Mouse (Mus musculus): ENCODE results near the gene 1110065P20Rik. TPM values are rescaled to one million over a fixed set of nuclear protein-coding genes. Genes with fewer than 3 reads are reported as not detected.
A peak's percentile ranks its signal among the peaks of the same experiment; 100 is the strongest.

Gene 1110065P20Rik
- total RNA-seq (2014; fragmentation: Nextera tagmentation): 11.8 and 14.4 TPM in 2 replicates
- total RNA-seq (2017): 1.5 and 4.2 TPM in 2 replicates

DNA sequence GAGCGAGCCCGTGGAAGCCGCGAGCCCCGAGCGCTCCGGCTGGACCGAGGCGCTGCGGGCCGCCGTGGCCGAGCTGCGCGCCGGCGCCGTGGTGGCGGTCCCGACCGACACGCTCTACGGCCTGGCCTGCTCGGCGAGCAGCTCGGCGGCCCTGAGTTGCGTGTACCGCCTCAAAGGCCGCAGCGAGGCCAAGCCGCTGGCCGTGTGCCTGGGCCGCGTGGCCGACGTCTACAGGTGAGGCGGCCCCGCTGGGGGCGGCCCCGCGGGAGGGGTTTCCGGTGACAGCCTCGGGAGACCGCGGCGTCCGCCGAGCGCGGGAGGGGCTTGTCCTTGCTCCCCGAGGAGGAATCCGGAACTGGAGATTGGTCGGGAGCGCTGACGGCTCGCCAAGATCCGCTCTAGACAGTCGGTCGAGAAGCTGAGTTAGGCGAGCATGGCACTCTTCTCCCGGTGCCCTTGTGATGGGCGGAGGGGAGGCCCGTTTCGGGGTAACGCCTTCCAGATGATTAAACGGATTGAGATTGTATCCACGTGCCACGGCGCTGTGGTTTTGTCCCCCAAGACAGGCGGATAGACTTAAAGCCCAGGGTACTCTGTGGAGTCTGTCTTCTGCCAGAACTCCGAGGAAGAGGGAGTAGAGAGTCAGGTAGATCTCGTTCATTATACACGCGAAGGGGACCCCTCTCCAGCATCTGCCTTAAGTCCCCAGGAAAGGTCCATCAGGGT, at the start of gene 1110065P20Rik:
Gene 1110065P20Rik, minus strand, starts transcription at position 264 of the 726 bp plus-strand sequence.
- ATAC-seq (replicated peaks; ENCODE audit: low FRiP score, low TSS enrichment, poor library complexity, severe bottlenecking): peak; percentile 45

DNA sequence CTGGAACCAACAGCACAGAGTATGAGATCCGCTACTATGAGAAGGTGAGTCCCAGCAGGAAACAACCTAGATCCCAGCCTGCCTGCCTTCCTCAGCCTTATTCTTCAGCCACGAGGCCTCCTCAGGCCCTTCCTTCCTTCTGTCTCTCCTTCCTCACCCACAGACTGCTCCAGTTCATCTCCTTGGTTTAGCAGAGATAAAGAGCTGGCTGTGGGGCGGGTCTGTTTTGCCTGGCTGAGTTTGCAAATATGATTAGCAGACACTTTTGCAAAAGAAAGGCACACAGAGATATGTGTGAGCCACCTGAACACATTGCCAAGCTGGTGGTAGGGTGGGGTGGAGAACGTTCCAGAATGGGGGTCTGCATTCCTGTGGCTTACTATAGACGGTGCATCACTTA, 48.9 kb upstream of the 1110065P20Rik start:
- ATAC-seq (replicated peaks; ENCODE audit: low FRiP score, low TSS enrichment, poor library complexity, severe bottlenecking): peak; percentile 79

DNA sequence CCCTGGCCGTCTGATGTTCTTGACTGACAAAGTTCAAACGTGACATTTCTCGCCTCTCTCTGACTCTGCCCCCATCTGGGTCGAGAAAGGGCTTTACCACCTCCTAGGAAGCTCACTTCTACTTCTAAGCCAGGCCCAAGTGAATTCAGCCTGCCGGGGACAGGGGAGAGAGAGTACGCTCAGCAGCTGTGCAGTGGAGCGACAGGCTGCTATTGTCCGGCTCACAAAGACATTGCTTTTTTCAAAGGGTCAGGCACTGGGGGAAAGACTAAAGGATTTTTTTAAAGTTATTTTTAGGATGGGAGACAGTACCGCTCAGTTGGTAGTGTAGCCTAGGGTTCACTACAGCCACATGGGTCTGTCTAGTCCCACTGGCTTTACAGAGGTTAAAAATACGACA, 47.4 kb upstream of the 1110065P20Rik start:
- no peak for ATAC-seq (replicated peaks; ENCODE audit: low FRiP score, low TSS enrichment, poor library complexity, severe bottlenecking)

DNA sequence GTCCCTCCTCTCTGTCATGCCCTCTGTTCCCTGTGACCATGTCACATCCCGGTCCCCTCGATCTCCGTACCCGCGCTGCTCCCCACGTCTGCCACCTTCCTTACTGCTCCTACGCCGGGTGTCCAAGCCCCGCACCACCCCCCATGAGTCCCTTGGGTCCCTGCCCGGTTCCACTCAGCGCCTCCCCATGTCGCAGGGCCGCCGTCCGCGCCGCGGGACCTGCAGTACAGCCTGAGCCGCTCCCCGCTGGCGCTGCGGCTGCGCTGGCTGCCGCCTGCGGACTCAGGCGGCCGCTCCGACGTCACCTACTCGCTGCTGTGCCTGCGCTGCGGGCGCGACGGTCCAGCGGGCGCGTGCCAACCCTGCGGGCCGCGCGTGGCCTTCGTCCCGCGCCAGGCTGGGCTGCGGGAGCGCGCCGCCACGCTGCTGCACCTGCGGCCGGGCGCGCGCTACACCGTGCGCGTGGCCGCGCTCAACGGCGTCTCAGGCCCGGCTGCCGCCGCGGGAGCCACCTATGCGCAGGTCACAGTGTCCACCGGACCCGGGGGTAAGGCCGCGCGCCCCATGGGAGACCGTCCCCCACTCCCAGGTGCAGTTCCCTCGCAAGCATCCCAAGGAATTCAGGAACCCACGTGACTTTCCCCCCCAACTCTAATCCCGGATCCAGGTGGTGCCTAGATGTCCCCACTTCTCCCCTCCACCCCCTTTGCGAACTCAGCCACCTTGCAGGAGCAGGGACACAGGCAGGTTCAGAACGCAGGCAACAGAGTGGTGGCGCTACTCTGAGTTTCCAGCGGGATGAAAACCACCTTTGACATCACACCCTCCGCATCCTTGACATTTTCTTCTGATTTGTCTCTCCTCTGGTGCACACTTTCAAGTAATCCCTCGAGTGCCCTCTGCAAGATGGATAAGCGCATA, 43.8 kb upstream of the 1110065P20Rik start:
- no peak for ATAC-seq (replicated peaks; ENCODE audit: low FRiP score, low TSS enrichment, poor library complexity, severe bottlenecking)

DNA sequence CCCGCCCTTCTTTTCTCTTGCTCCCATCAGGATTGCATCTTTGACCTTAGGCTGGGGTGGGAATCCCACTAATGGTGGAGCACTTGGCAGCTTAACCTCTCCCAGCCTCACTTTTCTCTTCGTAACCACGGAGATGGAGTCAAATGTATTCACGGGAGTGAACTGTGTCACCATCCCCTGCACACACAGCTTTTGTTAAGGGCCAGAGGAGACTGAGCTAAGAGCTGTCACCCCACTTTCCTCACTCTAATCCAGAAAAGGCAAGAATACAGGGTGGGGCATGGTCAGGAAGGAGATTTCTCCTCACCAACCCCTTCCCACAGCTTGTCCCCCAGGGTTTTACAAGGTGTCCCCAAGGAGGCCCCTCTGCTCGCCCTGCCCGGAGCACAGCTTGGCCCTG, 42.8 kb upstream of the 1110065P20Rik start:
- ATAC-seq (replicated peaks; ENCODE audit: low FRiP score, low TSS enrichment, poor library complexity, severe bottlenecking): no peak

DNA sequence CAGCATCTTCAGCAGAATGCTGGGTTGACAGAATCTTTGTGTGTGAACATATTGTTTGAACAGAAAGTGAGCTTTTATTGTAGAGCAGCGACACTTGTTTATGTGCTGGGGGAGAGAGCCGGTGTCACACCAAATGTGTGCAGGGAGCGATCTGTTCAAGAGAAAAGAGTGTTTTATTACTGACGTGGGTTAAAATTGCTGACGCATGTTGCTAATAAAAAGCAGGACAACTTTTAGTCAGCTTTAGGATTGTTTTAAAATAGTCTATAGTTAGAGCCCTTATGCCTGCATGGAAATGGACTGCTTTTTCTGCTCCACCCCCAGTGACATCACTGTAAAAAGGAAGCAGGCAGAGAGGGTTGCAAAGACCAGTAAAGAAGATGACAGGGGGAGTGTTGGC, 39.8 kb upstream of the 1110065P20Rik start:
- no peak for ATAC-seq (replicated peaks; ENCODE audit: low FRiP score, low TSS enrichment, poor library complexity, severe bottlenecking)

DNA sequence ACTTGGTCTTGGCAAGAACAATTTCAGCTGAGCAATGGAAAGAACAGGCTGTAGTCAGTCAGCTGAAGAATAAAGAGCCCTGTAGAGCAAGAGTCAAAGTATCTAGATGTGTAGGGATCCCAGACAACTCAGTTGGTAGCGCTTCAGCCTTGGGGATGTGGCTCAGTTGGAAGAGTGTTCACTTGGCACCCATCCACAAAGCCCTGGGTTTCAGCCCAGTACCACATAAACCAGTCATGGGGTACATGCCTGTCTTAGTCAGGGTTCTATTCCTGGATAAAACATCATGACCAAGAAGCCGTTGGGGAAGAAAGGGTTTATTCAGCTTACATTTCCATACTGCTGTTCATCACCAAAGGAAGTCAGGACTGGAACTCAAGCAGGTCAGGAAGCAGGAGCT, 38.9 kb upstream of the 1110065P20Rik start:
- no peak for ATAC-seq (replicated peaks; ENCODE audit: low FRiP score, low TSS enrichment, poor library complexity, severe bottlenecking)

DNA sequence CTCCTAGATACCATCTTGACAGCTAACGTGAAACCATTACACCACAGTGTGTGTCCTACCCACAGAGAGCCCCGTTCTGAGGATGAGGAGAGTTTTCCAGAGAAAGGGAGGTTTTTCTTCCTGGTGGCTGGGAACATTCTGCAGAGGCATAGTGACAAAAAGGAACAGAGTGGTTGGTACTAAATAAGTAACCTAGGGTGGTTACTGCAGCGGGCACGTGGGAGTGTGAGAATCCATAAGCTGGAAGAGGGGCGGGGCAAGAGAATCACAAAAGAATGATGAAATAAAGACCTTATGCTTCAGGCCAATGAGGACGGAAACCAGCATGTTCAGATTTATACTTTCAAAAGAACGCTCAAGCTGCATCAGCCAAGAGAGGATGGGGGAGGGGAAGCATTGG, 37.7 kb upstream of the 1110065P20Rik start:
- no peak for ATAC-seq (replicated peaks; ENCODE audit: low FRiP score, low TSS enrichment, poor library complexity, severe bottlenecking)

DNA sequence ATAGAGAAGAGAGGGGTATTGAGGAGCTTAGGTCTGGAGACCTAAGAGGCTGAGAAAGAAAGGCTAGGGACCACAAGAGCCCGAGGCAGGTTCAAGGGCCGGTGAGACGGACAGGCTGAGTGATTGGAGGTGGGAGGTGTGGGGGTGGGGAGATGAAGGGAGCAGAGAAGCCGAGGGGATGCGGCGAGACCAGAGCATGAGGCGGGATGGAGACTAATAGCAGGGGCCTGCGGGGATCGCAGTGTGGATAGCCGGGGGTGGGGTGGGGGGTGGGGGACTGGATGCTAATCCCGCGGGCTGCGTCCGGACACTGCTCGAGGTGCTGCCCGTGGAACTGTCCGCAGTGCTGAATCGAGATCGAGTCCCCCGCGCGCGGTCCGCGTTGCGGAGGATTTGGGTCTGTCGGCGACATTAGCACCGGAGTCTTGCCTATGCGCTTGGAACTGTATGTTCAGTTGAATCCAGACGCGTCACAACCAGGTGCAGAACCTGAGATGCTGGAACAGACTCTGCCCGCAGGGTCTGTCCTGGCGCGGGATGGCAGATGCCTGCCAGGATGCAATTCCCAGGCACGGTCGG, 31.2 kb upstream of the 1110065P20Rik start:
- peak; percentile 60 for ATAC-seq (replicated peaks; ENCODE audit: low FRiP score, low TSS enrichment, poor library complexity, severe bottlenecking)

DNA sequence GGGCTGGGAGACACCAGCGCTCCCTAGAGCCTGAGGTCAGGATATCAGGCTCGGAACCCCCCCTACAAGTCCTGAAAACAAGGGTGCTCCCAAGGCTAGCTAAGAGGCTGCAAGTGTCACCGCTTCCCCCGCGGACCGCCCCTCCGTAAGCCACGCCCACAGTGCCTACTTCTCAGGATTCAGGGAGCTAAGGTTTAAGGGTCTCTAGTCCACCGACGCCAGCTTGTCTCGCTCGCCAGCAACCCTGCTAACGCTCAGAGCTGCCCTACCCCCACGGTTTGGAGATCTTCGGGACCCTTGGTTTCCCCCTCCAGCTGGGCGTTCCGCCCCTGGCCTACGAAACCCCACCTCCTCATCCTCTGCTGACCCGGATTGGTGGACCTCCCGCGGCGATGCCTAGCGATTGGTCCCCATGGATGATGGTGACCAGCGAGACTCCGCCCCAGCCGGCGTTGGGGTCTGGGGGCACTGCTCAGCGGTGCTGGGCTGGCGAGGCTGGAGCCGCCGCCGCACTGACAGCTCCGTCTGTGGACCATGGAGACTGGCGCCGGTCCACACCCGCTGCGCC, 30.4 kb upstream of the 1110065P20Rik start:
- ATAC-seq (replicated peaks; ENCODE audit: low FRiP score, low TSS enrichment, poor library complexity, severe bottlenecking): no peak

DNA sequence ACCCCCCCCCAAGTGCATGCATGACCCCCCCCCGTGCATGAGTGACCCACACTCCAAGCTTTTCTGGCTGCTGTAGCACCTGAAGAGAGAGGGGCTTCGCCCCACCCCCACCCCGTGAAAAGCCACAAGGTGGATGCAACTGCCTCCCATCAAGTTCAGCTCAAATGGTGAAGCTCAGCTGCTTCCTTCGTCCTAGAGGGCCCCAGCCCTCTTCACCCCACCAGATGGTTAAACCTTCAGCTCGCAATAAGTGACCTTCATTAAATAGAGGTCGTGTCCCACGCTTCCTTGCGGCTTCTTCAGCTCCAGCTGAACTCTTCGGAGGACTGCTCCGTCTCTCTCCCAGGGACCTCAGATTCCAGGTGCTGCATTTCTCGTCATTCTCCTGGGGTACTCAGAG, 29.6 kb upstream of the 1110065P20Rik start, which contains the start of gene Epha10:
Gene Epha10, plus strand, starts transcription at position 301 of the 400 bp plus-strand sequence.
- no peak for ATAC-seq (replicated peaks; ENCODE audit: low FRiP score, low TSS enrichment, poor library complexity, severe bottlenecking)

DNA sequence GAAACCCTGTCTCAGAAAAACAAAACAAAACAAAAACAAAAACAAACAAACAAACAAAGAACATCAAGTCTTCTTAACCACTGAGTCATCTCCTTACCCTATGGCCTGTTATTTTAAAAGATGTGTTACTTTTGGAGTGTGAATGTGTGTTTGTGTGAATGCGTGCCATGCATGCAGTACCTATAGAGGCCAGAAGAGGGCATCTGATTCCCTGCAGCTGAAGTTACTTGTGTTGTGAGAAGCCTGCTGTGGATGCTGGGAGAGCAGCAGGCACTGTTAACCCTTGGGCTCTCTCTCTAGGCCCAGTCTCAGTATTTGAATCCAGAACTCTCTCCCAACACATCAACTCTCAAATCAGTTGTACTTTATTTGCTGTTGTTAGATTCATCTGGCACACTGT, 21.7 kb upstream of the 1110065P20Rik start:
- ATAC-seq (replicated peaks; ENCODE audit: low FRiP score, low TSS enrichment, poor library complexity, severe bottlenecking): no peak

DNA sequence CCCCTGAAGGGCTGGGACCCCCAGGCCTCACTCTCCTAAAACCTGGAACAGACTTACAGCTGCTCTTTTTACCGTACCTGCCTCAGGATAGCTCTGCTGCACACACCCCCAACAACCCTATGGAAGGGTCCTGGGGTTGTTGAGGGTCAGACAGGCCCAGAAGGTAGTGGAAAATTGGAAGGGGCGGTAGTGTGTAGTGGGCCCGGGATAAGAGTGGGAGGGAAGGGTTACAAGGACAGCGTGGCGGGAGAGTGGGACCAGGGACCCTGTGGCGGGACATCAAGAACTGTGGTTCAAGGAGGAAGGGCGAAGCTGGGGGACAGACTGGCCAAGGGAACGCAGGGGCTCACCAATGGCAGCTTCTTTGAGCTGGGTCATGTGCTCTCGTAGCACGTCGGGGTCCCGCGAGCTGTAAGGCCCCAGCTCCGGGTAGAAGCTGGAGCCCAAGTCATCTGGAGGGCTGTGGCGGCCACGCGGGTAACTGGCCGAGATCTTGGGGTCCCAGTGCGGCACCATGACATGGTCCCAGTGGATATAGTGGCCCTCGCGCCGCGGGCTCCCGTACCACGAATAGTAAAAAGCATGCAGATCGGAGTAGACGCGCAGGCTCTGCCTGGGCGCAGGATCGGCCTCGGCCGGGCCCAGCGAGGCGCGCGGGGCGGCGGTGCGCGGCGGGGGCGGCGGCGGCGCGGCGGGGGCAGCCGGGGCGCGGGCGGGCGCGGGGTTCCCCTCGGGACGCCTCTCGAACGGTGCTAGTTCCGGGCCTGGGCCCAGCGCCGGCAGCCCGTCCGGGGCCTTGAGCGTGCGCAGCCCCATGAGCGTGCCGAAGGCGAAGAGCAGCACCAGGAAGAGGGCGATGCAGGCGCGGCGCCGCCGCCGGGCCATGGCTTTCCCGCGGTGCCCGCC, 10.5 kb upstream of the 1110065P20Rik start, which contains the start of gene Maneal:
Gene Maneal, minus strand, starts transcription at position 889 of the 906 bp plus-strand sequence.
- ATAC-seq (replicated peaks; ENCODE audit: low FRiP score, low TSS enrichment, poor library complexity, severe bottlenecking): no peak

DNA sequence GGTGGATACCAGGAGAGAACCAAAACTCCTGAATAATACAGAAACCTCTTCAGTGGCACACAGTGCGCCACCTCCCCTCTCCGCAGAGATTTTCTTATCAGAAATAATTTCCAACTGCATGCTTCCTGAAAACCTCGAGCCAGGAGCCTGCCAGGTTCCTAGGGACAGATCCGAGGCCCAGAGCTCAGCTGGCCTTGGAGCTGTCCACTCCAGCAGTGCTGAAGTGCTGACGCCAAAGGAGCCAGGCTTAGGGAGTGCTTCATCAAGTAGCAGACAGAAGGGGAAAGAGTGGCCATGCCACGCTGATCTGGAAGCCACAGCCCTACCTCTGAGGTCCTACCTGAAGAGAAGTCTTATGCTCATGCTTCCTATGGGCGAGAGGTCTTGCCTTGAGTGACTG, 9.4 kb upstream of the 1110065P20Rik start:
- peak; percentile 81 for ATAC-seq (replicated peaks; ENCODE audit: low FRiP score, low TSS enrichment, poor library complexity, severe bottlenecking)

DNA sequence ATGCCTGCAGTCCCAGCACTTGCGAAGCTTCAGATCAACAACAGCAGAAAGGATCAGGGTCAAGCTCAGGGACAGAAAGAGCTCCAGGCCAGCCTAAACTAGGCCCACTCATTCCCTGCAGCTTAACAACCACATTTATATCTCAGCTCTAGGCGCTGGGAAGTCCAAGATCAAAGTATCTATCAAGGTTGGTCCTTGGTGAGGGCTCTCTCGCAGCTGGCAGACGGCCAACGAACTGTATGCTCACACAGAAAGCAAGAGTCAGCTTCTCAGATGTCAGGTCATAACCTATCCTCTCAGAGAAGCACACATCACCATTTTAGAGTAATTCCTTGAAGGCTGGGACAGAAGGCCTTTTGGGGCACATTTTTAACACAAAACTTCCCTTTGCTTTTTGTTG, 7.4 kb upstream of the 1110065P20Rik start:
- no peak for ATAC-seq (replicated peaks; ENCODE audit: low FRiP score, low TSS enrichment, poor library complexity, severe bottlenecking)

DNA sequence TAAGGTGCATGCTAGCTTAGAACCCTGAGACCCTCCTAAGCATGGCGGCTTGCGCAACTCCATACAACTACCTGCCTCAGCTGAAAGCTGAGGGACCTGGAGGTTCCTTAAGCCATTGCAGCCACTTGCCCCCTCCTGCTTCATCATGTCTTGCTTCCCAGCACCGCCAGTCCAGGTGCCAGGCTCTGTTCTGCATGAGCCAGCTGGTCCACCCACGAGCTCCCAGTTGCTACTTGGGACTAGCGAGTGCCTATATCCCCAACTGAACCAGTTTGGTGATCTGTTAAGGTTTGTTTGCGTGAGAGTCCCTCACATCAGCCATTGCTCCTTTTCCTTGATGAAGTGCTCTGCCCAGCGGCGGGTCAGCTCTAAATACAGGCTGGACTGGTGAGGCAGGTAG, 5.3 kb upstream of the 1110065P20Rik start:
- ATAC-seq (replicated peaks; ENCODE audit: low FRiP score, low TSS enrichment, poor library complexity, severe bottlenecking): no peak

DNA sequence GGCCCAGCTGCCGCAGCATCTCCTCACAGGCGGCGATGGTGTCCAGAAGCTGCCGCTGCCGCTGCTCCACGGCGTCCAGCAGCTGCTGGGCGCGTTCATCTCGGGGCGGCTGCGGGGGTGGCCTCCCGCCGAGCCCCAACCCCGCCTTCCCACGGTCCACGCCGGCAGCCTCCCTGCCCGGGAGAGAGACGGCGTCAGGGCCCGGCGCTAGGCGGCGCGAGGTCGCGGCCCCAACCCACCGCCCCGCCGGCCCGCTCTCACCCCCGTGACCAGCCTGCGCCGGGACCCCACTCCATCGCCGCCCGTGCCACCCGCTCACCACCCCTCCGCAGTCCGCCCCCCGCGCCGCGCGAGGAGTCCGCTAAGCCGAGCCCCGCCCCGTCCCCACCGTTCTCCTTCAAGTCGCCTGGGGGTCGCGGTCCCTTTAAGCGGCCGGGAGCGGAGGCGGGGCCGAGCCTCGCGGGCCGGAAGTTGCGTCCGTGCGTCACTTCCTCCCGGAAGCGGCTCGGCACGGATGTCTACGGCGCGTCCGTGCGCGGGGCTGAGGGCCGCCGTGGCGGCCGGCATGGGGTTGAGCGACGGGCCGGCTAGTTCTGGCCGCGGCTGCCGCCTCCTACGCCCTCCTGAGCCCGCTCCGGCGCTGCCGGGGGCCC, 609 bp downstream of the 1110065P20Rik start, which contains the start of gene Yrdc:
Gene Yrdc, plus strand, starts transcription at position 419 of the 653 bp plus-strand sequence.
- peak; percentile 73 for ATAC-seq (replicated peaks; ENCODE audit: low FRiP score, low TSS enrichment, poor library complexity, severe bottlenecking)

DNA sequence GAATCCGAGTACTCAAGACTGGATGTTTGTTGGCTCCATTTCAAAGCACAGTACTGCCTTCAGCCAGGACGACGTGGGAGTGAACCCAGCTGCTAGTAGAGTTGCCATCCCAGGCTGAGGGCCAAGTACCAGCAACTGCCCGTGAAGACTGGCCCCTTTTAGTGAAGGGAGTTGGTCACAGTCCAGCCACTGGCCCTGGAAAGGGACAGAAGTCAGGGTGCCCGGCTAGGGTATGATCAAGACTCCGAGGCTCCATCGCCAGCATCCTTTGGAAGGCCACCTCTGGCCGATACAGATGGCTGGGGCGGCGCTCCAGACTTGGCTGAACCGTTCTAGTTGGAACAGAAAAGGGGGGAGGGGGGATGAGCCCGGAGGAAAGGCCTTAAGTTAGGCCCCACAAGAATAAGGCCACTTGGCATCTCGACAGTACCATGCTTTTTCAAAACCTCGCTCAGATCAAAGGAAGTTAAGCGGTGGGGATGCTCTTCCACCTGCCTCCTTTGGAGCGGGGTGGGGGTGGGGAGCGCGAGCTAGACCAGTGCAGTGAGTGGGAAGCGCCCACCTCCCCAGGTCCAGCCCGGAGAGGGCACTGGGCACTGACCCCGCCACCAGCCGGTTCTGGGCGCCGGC, 1.2 kb downstream of the 1110065P20Rik start:
- no peak for ATAC-seq (replicated peaks; ENCODE audit: low FRiP score, low TSS enrichment, poor library complexity, severe bottlenecking)

Measured in megakaryocyte-erythroid progenitor cell, adult 5-6 weeks (primary cell).